Mouse (Mus musculus) CD4-positive naive resting alpha-beta T cell, adult 57 days (primary cell): Measurements from ENCODE around the gene Mast1. TPM values are rescaled to one million over a fixed set of nuclear protein-coding genes. Genes with fewer than 3 reads are reported as not detected.

Experiments used
- total RNA-seq: library from RNA; stranded (reverse); gene quantifications from one replicate; pipeline ENCODE4 v1.2.4, GENCODE M21; 2023

Mast1 gene
- total RNA-seq, result 0.41 TPM

DNA sequence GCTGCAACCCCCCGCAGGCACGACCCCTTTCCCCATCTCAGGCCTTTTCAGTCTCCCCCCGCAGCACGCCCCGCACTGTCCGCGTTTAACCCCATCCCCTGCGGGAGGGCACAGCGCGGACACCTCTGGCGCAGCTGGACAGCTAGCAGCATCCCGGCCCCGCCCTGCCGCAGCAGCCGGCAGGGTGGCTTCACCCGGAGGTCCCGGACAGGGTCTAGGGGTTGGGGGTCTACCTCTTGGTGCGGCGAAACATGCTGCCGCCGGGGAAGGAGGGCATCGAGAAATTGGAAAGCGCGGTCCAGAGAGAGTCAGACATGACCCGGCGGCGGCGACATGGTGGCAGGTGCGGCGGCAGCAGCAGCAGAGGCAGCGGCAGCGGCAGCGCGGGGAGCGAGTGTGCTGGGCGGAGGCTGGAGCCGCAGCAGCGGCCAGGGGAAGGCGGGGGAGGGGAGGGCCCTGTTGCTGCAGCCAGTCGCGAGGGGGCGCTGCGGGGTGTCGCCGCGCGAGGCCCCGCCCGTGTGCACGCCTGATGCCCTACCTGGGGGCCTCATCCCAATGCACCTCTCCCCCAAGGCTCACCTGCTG lies at the start of gene Mast1:
Mast1 (minus strand) TSS at position 398 of the 585 bp plus-strand sequence.

DNA sequence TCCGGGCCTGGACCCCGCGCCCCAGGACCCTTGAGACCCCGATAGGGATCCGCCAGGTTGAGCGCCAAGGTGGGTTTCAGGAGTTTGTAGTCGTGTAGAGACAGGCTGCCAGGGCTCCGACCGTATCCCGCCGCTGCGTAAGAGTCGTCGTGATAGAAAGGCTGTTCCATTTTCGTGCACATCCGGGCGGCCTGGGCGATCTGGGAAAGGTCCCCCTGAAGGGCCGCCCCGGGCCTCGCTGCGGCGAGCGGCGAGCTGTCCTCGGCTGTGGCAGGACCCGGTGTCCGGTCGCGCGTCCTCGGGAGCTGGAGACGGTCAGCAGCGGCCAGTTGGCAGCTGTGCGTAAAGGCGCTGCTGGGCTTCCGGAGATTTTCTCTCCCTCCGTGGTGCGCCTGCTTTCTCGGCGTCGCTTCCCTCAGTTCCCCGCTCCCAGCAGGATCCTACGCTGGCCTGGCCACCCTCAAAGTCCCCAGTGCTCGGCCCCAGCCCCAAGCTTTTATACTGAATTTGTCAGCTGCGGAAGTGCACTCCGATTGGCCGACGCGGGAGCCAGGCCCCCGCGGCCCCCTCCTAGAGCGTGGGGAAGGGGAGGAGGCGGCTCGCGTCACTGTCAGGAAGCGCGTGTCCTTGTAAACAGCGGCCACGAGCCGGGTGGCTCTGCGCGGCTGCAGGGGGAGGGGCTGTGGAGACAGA lies 41.2 kb upstream of the Mast1 start, which contains the start of gene Junb:
Junb (minus strand) TSS at position 471 of the 693 bp plus-strand sequence.

DNA sequence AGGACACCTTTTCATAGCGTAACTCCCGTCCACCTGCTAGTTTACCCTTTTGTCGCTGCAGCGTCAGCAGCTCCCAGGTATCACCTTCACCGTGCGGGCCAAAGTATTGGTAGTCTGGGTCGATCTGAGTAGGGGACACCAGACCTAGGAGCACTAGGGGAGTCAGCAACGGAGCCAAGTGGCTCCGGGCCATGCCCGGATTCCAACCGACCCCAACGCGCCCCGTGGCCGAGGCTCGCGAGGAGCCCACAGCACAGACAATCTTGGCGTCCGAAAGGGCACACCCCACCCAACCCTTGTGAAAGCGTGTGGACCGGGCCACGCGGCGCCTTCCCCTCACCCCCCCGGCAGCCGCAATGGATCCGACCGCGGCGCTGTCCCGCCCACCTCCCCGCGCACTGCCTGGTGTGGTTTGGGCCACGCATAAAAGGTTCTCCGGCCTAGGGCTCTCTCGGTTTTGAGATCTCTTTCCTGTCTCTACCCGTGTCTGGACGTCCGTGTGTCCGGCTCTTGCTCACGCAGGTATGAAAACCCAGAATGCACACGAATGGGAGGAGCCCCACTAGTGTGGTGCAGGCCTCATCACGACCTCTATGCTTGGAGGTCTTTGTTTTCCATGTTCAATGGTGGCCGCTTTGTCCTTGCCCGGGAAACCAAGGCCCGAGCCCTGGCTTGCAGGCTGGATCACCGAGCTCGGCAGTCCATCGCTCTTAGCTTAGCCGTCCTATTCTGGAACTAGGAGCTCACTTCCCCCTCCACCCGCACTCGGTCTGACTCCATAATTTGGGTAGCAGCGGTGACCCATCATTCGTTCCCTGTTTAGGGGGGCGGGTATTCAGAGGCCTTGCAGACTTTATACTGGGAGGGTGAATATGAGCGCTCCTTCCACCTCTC lies 32.3 kb upstream of the Mast1 start, which contains the start of the genes Gm49661, Prdx2 and Rnaseh2a:
Gm49661 (minus strand) TSS at position 193 of the 894 bp plus-strand sequence.
Prdx2 (plus strand) TSS at position 347 of the 894 bp plus-strand sequence.
Rnaseh2a (minus strand) TSS at position 527 of the 894 bp plus-strand sequence.

DNA sequence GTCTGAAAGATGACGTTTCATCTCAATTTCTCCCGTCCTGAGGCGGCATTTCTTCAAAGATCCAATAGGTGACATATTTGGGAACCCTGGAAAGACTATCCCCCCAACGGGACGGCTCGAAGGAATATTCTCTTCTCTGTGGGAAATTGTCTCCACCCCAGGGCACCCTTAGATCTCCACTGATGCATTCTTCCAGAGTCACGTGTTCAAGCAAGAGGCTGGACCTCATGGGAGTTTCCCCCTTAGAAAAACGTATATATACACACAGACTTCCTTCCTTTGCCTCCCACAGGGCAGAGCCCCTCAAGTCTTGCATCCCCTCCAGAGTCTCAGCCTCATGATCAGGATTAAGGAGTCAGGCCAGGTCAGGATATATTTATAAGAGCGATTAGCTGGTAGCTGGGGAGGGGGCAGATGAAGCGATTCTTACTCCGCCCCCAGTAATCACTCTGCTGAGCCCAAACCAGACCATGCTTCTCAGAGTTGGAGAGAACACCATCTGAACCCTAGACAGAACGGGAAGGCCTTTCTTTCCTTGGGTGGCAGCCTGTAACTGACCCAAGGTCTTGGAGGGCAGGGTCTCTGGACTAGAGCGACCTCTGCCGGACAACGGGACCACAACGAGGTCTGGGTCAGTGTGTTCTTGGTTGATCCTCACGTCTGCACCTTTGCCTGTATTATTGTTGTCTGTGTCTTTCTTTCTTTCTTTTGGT lies 9.5 kb upstream of the Mast1 start, which contains the start of gene Rtbdn:
Rtbdn (plus strand) TSS at position 464 of the 713 bp plus-strand sequence.

DNA sequence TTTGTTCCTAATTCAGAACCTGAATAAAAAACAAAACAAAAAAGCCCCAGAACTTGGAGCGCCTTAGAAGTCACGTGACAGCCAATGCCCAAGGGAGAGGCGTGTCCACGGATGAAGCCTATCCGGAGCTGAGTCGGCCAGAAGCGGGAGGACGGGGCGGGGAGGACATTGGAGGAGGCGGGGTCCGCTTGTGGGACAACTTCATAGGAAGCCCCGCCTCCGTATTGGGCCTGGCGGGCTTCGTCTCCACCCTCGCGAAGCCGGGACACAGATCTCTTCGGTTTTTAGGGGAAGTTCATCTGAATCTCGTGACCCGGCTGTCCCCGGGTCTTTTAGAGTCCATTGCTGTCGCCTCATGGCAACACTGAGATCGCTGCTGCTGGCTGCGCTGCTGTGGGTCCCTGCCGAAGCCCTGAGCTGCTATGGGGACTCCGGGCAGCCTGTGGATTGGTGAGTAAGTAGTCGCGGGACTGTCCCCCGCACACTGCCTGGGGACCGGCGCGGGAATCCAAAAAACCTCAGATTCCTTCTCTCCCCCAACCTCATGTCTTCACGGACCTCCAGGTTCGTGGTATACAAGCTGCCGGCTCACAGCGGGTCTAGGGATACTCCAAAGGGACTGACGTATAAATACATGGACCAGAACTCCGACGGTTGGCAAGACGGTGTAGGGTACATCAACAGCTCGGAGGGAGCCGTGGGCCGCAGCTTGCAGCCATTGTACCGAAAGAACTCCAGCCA lies 28.6 kb downstream of the Mast1 start, which contains the start of gene Dnase2a:
Dnase2a (plus strand) TSS at position 140 of the 741 bp plus-strand sequence.

DNA sequence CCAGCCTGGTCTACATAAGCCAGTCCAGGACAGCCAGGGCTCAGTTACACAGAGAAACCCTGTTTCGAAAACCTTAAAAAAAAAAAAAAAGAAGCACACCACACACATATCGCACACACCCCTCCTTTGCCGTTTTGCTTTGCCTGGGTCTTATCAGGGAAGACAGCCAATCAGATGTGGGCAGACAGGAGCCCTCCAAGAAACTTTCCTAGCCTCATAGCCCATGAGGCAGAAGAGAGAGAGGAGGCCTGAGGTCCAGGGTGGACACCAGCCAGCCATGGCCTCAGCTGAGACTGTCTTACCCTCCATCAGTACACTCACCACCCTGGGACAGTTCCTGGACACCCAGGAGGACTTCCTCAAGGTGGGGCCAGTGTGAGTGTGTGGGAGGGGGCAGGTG lies 35.4 kb downstream of the Mast1 start, which contains the start of gene Klf1:
Klf1 (plus strand) TSS at position 177 of the 400 bp plus-strand sequence.

DNA sequence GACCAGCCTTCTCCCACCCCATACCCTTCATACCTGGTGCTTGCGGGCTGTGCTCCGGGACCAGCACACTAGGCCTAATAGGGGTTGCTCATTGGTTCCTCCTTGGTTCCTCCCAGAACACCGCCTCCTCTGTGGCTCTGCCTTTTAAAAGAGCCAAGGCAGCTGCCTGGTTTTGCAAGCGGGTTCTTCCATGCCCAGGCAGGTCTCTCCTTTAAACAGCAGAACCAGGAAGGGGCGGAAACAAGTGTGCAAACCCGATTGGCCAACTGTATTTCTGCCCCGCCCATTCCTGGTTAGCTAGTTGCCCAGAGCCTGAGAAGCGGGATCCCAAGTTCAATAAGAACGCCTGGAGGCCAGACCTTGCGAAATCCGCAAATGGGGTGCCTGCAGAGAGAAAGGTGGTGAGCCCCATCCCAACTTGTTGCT lies 43.4 kb downstream of the Mast1 start, which contains the start of gene Gcdh:
Gcdh (minus strand) TSS at position 213 of the 426 bp plus-strand sequence.

DNA sequence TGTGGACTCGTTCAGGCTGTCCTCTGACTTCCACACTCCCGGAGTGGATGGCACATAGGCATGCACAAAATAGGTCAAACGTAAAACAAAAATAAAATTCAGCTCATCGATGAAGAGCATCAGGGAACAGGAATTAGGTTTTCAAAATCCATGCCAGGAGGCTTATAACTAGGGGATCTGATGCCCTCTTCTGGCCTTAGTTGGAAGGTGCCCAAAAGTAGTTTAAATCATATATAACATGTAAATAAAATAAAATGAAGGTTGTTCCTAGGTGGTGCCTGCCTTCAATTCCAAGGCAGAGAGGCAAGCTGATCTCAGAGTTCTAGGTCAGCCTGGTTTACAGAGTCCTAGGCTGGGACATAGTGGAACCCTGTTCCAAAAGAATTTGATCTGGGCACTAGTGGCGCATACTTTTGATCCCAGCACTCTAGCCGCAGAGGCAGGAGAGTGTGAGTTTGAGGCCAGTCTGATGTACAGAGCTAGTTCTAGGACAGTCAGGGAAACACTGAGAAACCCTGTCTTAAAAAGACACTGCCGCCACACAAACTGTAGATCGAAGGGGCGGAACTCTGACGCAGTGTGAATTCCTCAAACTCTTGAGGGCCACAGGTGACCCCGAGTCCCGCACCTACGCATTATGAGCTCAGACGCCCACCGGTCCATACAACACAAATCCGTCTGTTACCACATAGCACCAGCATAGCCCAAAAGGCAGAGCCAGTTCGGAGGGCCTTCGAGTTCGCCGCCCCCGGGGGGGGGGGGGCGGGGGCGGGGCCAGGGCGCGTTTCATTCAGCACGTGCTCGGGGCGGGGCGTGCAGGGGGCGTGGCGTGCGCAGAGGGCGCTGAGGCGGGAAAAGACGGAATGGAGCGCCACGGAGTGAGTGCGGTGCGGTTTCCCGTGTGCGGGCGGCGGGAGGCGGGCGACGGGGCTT lies 65.5 kb downstream of the Mast1 start, which contains the start of gene Syce2:
Syce2 (plus strand) TSS at position 736 of the 933 bp plus-strand sequence.

Other genes starting within 250 kb of the Mast1 start
- 42.9 TPM for gene Nacc1, start 249.5 kb downstream of the Mast1 start, total RNA-seq
- gene Lyl1, start 235.9 kb downstream of the Mast1 start, total RNA-seq, result 3.7 TPM
- 13.1 TPM for gene G430095P16Rik, start 214.4 kb downstream of the Mast1 start, total RNA-seq
- 11.4 TPM for gene Nfix, start 137.0 kb downstream of the Mast1 start, total RNA-seq
- 4.1 TPM for gene Dand5, start 114.5 kb downstream of the Mast1 start, total RNA-seq
- gene Gadd45gip1, start 105.8 kb downstream of the Mast1 start, total RNA-seq, result 16.4 TPM
- gene Rad23a, start 96.7 kb downstream of the Mast1 start, total RNA-seq, result 61.8 TPM
- gene Calr, start 90.4 kb downstream of the Mast1 start, total RNA-seq, result 437 TPM
- 69.8 TPM for gene Farsa, start 80.4 kb downstream of the Mast1 start, total RNA-seq
- gene Syce2, start 65.2 kb downstream of the Mast1 start, total RNA-seq, result 5.5 TPM
- gene Gcdh, start 43.4 kb downstream of the Mast1 start, total RNA-seq, result 23.6 TPM
- not detected for gene Klf1, start 35.4 kb downstream of the Mast1 start, total RNA-seq
- gene Dnase2a, start 28.8 kb downstream of the Mast1 start, total RNA-seq, result 13.4 TPM
- gene Rtbdn, start 9.6 kb upstream of the Mast1 start, total RNA-seq, result not detected
- not detected for gene Gm49661, start 32.1 kb upstream of the Mast1 start, total RNA-seq
- 60.2 TPM for gene Prdx2, start 32.2 kb upstream of the Mast1 start, total RNA-seq
- 43.4 TPM for gene Rnaseh2a, start 32.4 kb upstream of the Mast1 start, total RNA-seq
- gene Junb, start 41.4 kb upstream of the Mast1 start, total RNA-seq, result 1,875 TPM
- gene Hook2, start 53.2 kb upstream of the Mast1 start, total RNA-seq, result 3.1 TPM
- gene Best2, start 77.2 kb upstream of the Mast1 start, total RNA-seq, result not detected
- 56.3 TPM for gene Asna1, start 87.9 kb upstream of the Mast1 start, total RNA-seq
- gene Trir, start 89.5 kb upstream of the Mast1 start, total RNA-seq, result 195 TPM
- 70.3 TPM for gene Tnpo2, start 99.6 kb upstream of the Mast1 start, total RNA-seq
- 6.9 TPM for gene Fbxw9, start 122.7 kb upstream of the Mast1 start, total RNA-seq
- gene Gm5741, start 130.6 kb upstream of the Mast1 start, total RNA-seq, result not detected
- gene Dhps, start 134.4 kb upstream of the Mast1 start, total RNA-seq, result 92.1 TPM
- 63.3 TPM for gene Wdr83os, start 143.4 kb upstream of the Mast1 start, total RNA-seq
- 15.2 TPM for gene Wdr83, start 143.9 kb upstream of the Mast1 start, total RNA-seq
- gene Man2b1, start 145.9 kb upstream of the Mast1 start, total RNA-seq, result 114 TPM
- gene Zfp791, start 185.7 kb upstream of the Mast1 start, total RNA-seq, result 0.35 TPM
- not detected for gene Cks1brt, start 214.6 kb upstream of the Mast1 start, total RNA-seq